Comparison of ENCODE assay signal across 25 mouse cellular contexts in the genomic region with DNA sequence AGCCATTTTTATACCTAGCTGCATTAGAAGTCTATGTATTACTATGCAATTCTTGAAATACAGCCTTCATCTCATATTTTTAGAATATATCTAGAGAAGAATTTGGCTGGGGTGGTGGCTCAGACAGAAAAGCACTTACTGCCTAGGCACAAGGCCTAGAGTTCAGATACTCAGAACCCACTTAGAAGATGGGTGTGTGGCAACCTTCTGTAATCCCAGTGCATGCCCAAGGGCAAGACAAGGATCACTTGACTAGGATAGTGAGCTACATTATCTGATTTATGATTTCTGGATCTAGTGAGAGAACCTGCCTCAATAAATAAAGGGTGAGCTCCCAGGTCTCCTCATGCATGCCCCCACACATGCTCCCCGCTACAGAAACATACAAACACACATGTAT.
DNase-seq lines count a peak whose midpoint lies in the region; ATAC-seq and TF ChIP-seq lines count a peak whose summit lies in the region.
"Had no signal": no experiment of that assay in that cellular context is flagged by ENCODE, and none has a peak within 500 bp of the region (broad histone marks: within the 10 kb centered on the region; RNA-seq: fewer than 3 reads in every experiment).

No protein-coding gene starts in this region.

- no peak overlapping the region for H3K4me2 ChIP-seq in kidney, embryonic 16.5 days (replicated peaks; ENCODE audit: low read depth, low read length)
- H3K4me2 ChIP-seq in kidney, postnatal 0 days (ENCODE audit: low read length), result no peak overlapping the region
- H3K4me2 ChIP-seq: heart, embryonic 11.5 days; hindbrain, embryonic 13.5 days had no signal

- TF ChIP-seq CTCF in kidney, postnatal 0 days (IDR thresholded peaks at IDR 0.05; ENCODE audit: low read depth), result no peak

- no peaks in the 10 kb centered on the region for H3K27me3 ChIP-seq in kidney, embryonic 16.5 days (ENCODE audit: insufficient read depth, low read length)
- H3K27me3 ChIP-seq in kidney, postnatal 0 days (ENCODE audit: insufficient read depth, low read length), result no peaks in the 10 kb centered on the region
- H3K27me3 ChIP-seq: CH12.LX; hindbrain, embryonic 13.5 days had no signal

- H3K9me3 ChIP-seq in kidney, embryonic 16.5 days (ENCODE audit: low read length), result no peaks in the 10 kb centered on the region
- H3K9me3 ChIP-seq in kidney, postnatal 0 days (replicated peaks; ENCODE audit: low read length), result no peaks in the 10 kb centered on the region
- H3K9me3 ChIP-seq: G1E; hindbrain, embryonic 10.5 days had no signal

- H3K4me1 ChIP-seq in kidney, embryonic 16.5 days (ENCODE audit: insufficient read depth, low read length), result no peaks in the 10 kb centered on the region; the same call in 1 of the 2 replicates
- 0 out of 2 replicates have a peak, but pooled peaks cover 2% of the 10 kb centered on the region for H3K4me1 ChIP-seq in kidney, postnatal 0 days (replicated peaks; ENCODE audit: insufficient read depth, low read length)

- no peak overlapping the region for H3K9ac ChIP-seq in kidney, embryonic 16.5 days (replicated peaks; ENCODE audit: low read length)
- no peak overlapping the region for H3K9ac ChIP-seq in kidney, postnatal 0 days (ENCODE audit: low read depth, low read length)
- H3K9ac ChIP-seq: forebrain, postnatal 0 days; hindbrain, embryonic 13.5 days had no signal

- WGBS in kidney, embryonic 16.5 days, result 89% methylated on average over 1 of the region's 1 CpGs
- WGBS in kidney, postnatal 0 days, result 94% methylated on average over 1 of the region's 1 CpGs

- H3K36me3 ChIP-seq in kidney, embryonic 16.5 days (ENCODE audit: insufficient read depth, low read length), result peaks cover 6% of the 10 kb centered on the region; the same call in 1 of the 2 replicates
- peaks cover 3% of the 10 kb centered on the region; the same call in 1 of the 2 replicates for H3K36me3 ChIP-seq in kidney, postnatal 0 days (ENCODE audit: insufficient read depth, low read length)
- H3K36me3 ChIP-seq: G1E; hindbrain, embryonic 10.5 days; hindbrain, embryonic 13.5 days had no signal

- DNase-seq in kidney, adult 18-20 months, result peak; percentile 26
- DNase-seq in kidney, adult 9 months, result peak; percentile 65
- DNase-seq in kidney, postnatal 4 days, result no peak
- no peak for DNase-seq in kidney, postnatal 0 days (ENCODE audit: low spot score)
- no peak for DNase-seq in c-Kit-positive CD71-positive TER-119-positive erythroid progenitor cells, embryonic 14.5 days (ENCODE audit: low spot score)
- DNase-seq: adrenal gland, adult 8-10 months; adrenal gland, postnatal 25 days; B cell, adult 2 months; cerebellum, adult 18-20 months; cerebellum, adult 9-10 months; cerebellum, postnatal 14 days; forebrain, postnatal 0 days; gastrocnemius, adult 2 months; gastrocnemius, postnatal 14 days; heart, adult 11 months; heart, postnatal 36 days had no signal

- ATAC-seq in kidney, embryonic 16.5 days (ENCODE audit: low FRiP score, low TSS enrichment), result no peak
- 0 out of 2 replicates have a peak, but pooled peaks have one; percentile 29 for ATAC-seq in kidney, postnatal 0 days (replicated peaks; ENCODE audit: low FRiP score, low read depth)
- ATAC-seq: forebrain, embryonic 14.5 days; forebrain, postnatal 0 days; hindbrain, embryonic 16.5 days; inflammation-experienced regulatory T-cells, adult 6 months had no signal

- H3K4me3 ChIP-seq in kidney, embryonic 16.5 days (ENCODE audit: low read length), result no peak overlapping the region
- H3K4me3 ChIP-seq in kidney, postnatal 0 days (replicated peaks; ENCODE audit: low read depth, low read length), result no peak overlapping the region
- H3K4me3 ChIP-seq: gastrocnemius, adult 2 months; hindbrain, embryonic 10.5 days; hindbrain, embryonic 13.5 days had no signal

- H3K27ac ChIP-seq in kidney, embryonic 16.5 days (ENCODE audit: low read length), result no peak overlapping the region
- H3K27ac ChIP-seq in kidney, postnatal 0 days, result 0 out of 2 replicates have a peak overlapping the region, but pooled peaks have one; percentile 6
- H3K27ac ChIP-seq: gastrocnemius, adult 2 months; hindbrain, embryonic 10.5 days; hindbrain, embryonic 13.5 days had no signal

Comparison
In these comparisons a context has a peak if more than half of its experiments do, and no peak if none do; other contexts are left out.
1. DNase-seq: peak in kidney, adult 18-20 months (single experiment) and kidney, adult 9 months (single experiment); none in kidney, postnatal 4 days (0 of 2), kidney, postnatal 0 days (single experiment) and c-Kit-positive CD71-positive TER-119-positive erythroid progenitor cells, embryonic 14.5 days (single experiment).